Mouse (Mus musculus) CH12.LX (cell line): Measurements from ENCODE around the gene Fam69a. TPM values are rescaled to one million over a fixed set of nuclear protein-coding genes. Genes with fewer than 3 reads are reported as not detected.

Experiments used
- DNase-seq: peaks from one replicate; pipeline ENCODE4 v3.0.0-alpha.2; 2013; ENCODE audit errors: extremely low read depth
- H3K27ac ChIP-seq: 2 replicates; pipeline ENCODE4 v1.5.1; 2012; ENCODE audit warnings: low read depth, mild to moderate bottlenecking, control low read depth, moderate library complexity; ENCODE audit not compliant: insufficient read depth
- H3K27me3 ChIP-seq: replicated peaks from 2 replicates; pipeline ENCODE3; 2012; ENCODE audit warnings: inconsistent platforms
- H3K36me3 ChIP-seq, 2 experiments: replicated peaks in 1 of 2; 2 replicates each; pipeline versions ENCODE3 to v1.6.1; 2012; ENCODE audit warnings: inconsistent platforms in 1 of 2, low read length in 1 of 2, mild to moderate bottlenecking in 1 of 2, mixed read lengths in 1 of 2, moderate library complexity in 1 of 2; ENCODE audit not compliant: control insufficient read depth in 1 of 2, insufficient read depth in 1 of 2
- H3K4me1 ChIP-seq, 2 experiments: 2 replicates each; pipeline ENCODE4 v1.6.1; 2012; ENCODE audit warnings: inconsistent platforms in 1 of 2, moderate library complexity in 1 of 2; ENCODE audit not compliant: insufficient read depth in 2 of 2, control insufficient read depth in 1 of 2
- H3K4me2 ChIP-seq: 2 replicates; pipeline ENCODE4 v1.6.1; 2012; ENCODE audit warnings: low read depth, mild to moderate bottlenecking, control low read depth; ENCODE audit not compliant: poor library complexity, insufficient read depth, severe bottlenecking
- H3K4me3 ChIP-seq, 3 experiments: fragments of 150-350 bp in 1 of 3; sonication (generic) in 1 of 3; replicated peaks in 1 of 3; 2 replicates each; pipeline versions ENCODE3 to v1.5.1; 2011 to 2012; ENCODE audit warnings: low read depth in 2 of 3, low read length in 2 of 3, mild to moderate bottlenecking in 2 of 3, moderate library complexity in 2 of 3, control low read depth in 1 of 3, improper control_type of control experiment in 1 of 3, inconsistent platforms in 1 of 3, mixed read lengths in 1 of 3; ENCODE audit not compliant: poor library complexity in 1 of 3
- H3K79me2 ChIP-seq: replicated peaks from 2 replicates; pipeline ENCODE4 v1.6.1; 2012; ENCODE audit warnings: mild to moderate bottlenecking, moderate library complexity; ENCODE audit not compliant: control insufficient read depth, poor library complexity, insufficient read depth, severe bottlenecking; ENCODE audit errors: extremely low read depth
- H3K9ac ChIP-seq: 2 replicates; pipeline ENCODE4 v1.6.1; 2012; ENCODE audit warnings: low read depth, mild to moderate bottlenecking, control low read depth, moderate library complexity; ENCODE audit not compliant: insufficient read depth
- H3K9me3 ChIP-seq: replicated peaks from 2 replicates; pipeline ENCODE3; 2012; ENCODE audit warnings: low read length, inconsistent platforms, mixed read lengths
- BHLHE40 ChIP-seq: IDR thresholded peaks from 2 replicates; pipeline ENCODE4 v1.6.1; 2011; ENCODE audit warnings: mild to moderate bottlenecking, low read depth, low read length, improper control_type of control experiment
- E2F4 ChIP-seq: IDR thresholded peaks from 2 replicates; pipeline ENCODE4 v1.6.1; 2011; ENCODE audit warnings: low read depth, low read length, improper control_type of control experiment; ENCODE audit not compliant: insufficient replicate concordance
- EP300 ChIP-seq: IDR thresholded peaks from 2 replicates; pipeline ENCODE4 v1.6.1; 2011; ENCODE audit warnings: low read length, improper control_type of control experiment
- JUN ChIP-seq: IDR thresholded peaks from 2 replicates; pipeline ENCODE4 v1.6.1; 2011; ENCODE audit warnings: low read depth, mild to moderate bottlenecking, low read length, improper control_type of control experiment, moderate library complexity; ENCODE audit not compliant: insufficient read depth
- JUND ChIP-seq: conservative IDR thresholded peaks from 2 replicates; pipeline ENCODE4 v1.6.1; 2011; ENCODE audit warnings: low read depth, low read length, improper control_type of control experiment
- KAT2A ChIP-seq: IDR thresholded peaks from 2 replicates; pipeline ENCODE4 v1.6.1; 2012; ENCODE audit warnings: low read length, improper control_type of control experiment, inconsistent platforms; ENCODE audit not compliant: insufficient replicate concordance
- MAZ ChIP-seq: IDR thresholded peaks from 2 replicates; pipeline ENCODE4 v1.6.1; 2012; ENCODE audit warnings: low read depth, mild to moderate bottlenecking, inconsistent platforms, low read length, improper control_type of control experiment, moderate library complexity
- MEF2A ChIP-seq: IDR thresholded peaks from 2 replicates; pipeline ENCODE4 v1.6.1; 2014; ENCODE audit warnings: low read depth, mild to moderate bottlenecking, inconsistent platforms, low read length, improper control_type of control experiment, borderline replicate concordance
- NRF1 ChIP-seq: IDR thresholded peaks from 2 replicates; pipeline ENCODE4 v1.6.1; 2014; ENCODE audit warnings: low read depth, mild to moderate bottlenecking, inconsistent platforms, low read length, improper control_type of control experiment, moderate library complexity
- PAX5 ChIP-seq: IDR thresholded peaks from 2 replicates; pipeline ENCODE4 v1.6.1; 2012; ENCODE audit warnings: low read length, inconsistent platforms, mixed read lengths
- RAD21 ChIP-seq: IDR thresholded peaks from 2 replicates; pipeline ENCODE4 v1.6.1; 2011; ENCODE audit warnings: low read depth, mild to moderate bottlenecking, low read length, improper control_type of control experiment, moderate library complexity
- RCOR1 ChIP-seq: conservative IDR thresholded peaks from 2 replicates; pipeline ENCODE4 v1.6.1; 2012; ENCODE audit warnings: low read depth, mild to moderate bottlenecking, inconsistent platforms, low read length, improper control_type of control experiment
- SMC3 ChIP-seq: IDR thresholded peaks from 2 replicates; pipeline ENCODE4 v1.6.1; 2011; ENCODE audit warnings: low read depth, low read length, improper control_type of control experiment
- TCF12 ChIP-seq: IDR thresholded peaks from 2 replicates; pipeline ENCODE4 v1.6.1; 2014; ENCODE audit warnings: low read depth, mild to moderate bottlenecking, inconsistent platforms, low read length, improper control_type of control experiment
- UBTF ChIP-seq: IDR thresholded peaks from 2 replicates; pipeline ENCODE4 v1.6.1; 2012; ENCODE audit warnings: low read depth, mild to moderate bottlenecking, inconsistent platforms, low read length, improper control_type of control experiment, moderate library complexity
- USF2 ChIP-seq: conservative IDR thresholded peaks from 2 replicates; pipeline ENCODE4 v1.6.1; 2011; ENCODE audit warnings: low read depth, low read length, improper control_type of control experiment
- ZKSCAN1 ChIP-seq: IDR thresholded peaks from 2 replicates; pipeline ENCODE4 v1.6.1; 2012; ENCODE audit warnings: low read depth, inconsistent platforms, low read length, improper control_type of control experiment, borderline replicate concordance
- dilution Hi-C: fragments of 300-500 bp; cut with MboI; formaldehyde crosslinking; loops from 2 replicates; pipeline ENCODE4 v1.14.3; 2020; ENCODE audit warnings: low sequenced_read_pairs; ENCODE audit not compliant: extremely low pct_unique_long_range_greater_than_20kb, extremely low pct_ligation_motif_present
- in situ Hi-C: fragments of 300-500 bp; cut with MboI; formaldehyde crosslinking; loops from 3 replicates; pipeline ENCODE4 v1.14.3; 2019; ENCODE audit warnings: low sequenced_read_pairs, low pct_ligation_motif_present, low pct_unique_long_range_greater_than_20kb, mixed read lengths
- polyA plus RNA-seq: library from polyadenylated mRNA; unstranded; fragments of >175 nt; gene quantifications from 2 replicates; pipeline ENCODE4 v1.2.1, GENCODE M21; 2012; ENCODE audit warnings: low read depth; ENCODE audit not compliant: insufficient read length
- total RNA-seq, 2 experiments: library from RNA; depleted of rRNA; stranded (reverse); fragments of 300-350 nt in 1 of 2; fragments of >200 nt in 1 of 2; gene quantifications; 2 replicates each; pipeline ENCODE4 v1.2.3; 2012 to 2014

The Fam69a gene
- total and polyA plus RNA-seq, 3 experiments = 4.2 to 14.2 (median 6.5) TPM

DNA sequence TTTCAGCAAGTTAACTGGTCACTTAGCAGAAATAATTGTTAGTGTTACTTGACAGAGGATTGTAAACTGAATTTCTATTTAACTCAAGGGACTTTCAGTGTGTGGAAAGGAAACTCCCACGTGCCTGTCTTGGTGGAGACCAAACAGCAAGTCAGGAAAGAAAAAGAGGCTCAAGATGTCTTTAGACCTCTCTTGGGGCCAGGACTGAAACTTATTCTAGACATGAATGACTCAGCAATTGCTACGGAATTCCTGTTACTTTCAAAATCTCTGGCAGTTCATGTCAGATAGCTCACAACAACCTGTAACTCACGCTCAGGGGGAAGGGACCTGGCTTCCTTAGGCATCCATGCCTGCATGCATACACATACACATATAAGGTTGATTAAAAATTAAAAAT is 20.7 kb downstream of the Fam69a start (continued):
- TF ChIP-seq BHLHE40 (peak; percentile 98), JUND (peak; percentile 92), EP300 (peak; percentile 95), ZKSCAN1 (no peak), E2F4 (no peak), RAD21 (no peak; the same call in 1 of the 2 replicates)
- TF ChIP-seq, all 38 proteins: peak for 21

DNA sequence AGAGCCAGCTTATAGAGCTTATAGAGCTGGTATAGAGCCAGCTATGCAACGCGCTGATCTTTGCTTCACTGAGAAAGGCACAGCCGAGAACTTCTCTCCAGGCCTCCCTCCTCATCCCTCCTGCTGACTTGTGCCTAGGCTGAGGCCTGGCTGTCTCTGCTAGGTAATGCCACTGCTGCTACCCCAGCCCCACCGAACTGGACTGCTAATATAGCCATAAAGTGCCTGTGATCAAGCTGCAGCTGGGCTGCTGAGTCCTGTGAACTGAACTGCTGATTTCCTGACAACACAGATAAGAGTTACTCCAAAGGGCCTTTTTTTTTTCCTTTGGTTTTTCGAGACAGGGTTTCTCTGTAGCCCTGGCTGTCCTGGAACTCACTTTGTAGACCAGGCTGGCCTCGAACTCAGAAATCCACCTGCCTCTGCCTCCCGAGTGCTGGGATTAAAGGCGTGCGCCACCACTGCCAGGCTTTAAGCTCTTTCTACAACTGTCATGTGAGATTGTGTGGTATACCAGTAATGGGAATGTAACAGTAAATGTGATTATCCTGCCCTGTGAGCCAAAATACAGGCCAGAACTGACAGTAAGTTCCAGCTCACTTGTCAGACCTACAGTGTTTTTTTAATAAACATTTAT is 21.4 kb downstream of the Fam69a start:
- dilution Hi-C loops = no loop called here
- Histone ChIP-seq H3K9ac (no peak overlapping the region; the same call in 1 of the 2 replicates), H3K27ac (no peak overlapping the region; the same call in 1 of the 2 replicates), H3K9me3 (no peaks in the 10 kb centered on the region), H3K36me3 (peaks cover 0 to 2% of the 10 kb centered on the region in 2 experiments), H3K27me3 (no peaks in the 10 kb centered on the region), H3K79me2 (peaks cover 8% of the 10 kb centered on the region; the same call in 1 of the 2 replicates), H3K4me3 (no peak overlapping the region), H3K4me1 (peaks cover 24 to 70% of the 10 kb centered on the region in 2 experiments)
- DNase-seq = no peak
- in situ Hi-C loops = no loop called here
- TF ChIP-seq ZKSCAN1 = no peak
- TF ChIP-seq MEF2A = no peak
- no peak for TF ChIP-seq RCOR1
- no peak for TF ChIP-seq SMC3
- TF ChIP-seq USF2 = no peak
- TF ChIP-seq, all 38 proteins: peak for 0
- H3K4me2 ChIP-seq = peak overlapping the region; percentile 47; the same call in 1 of the 2 replicates

DNA sequence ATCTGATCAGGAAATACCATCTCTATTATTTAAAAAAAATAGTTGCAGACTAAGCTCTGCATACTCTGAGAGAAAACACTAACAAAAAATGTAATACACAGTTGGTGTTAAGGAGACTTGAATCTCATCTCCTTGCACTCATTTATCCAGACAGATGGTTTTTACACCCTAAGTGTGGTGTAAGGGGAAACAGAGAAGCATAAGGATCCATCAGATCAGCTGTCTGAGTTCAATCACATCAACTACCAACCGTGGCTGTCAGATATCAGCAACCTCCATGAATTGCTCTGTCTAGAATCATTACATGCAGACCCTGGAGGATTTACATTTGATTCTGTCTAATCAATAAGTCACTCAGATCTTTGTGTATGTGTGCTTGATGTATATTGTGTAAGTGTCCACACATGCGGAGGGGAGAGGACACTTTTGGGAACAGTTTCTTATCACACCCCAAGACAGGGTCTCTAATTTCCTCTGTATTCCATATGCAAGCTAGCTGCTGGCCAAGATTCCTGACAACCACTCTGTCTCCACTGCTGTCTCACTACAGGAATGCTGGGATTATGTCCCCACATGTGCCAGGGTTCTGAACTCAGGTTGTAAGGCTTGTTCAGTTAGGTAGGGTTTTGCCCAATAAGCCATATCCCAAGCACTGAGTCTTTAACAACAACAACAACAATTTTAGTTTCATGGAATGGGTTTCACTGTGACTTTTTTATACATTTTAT is 22.7 kb downstream of the Fam69a start:
- in situ Hi-C loops = no loop called here
- H3K36me3 ChIP-seq = no peaks in the 10 kb centered on the region
- TF ChIP-seq TCF12 (no peak), NRF1 (no peak), KAT2A (no peak), SMC3 (no peak), PAX5 (no peak), UBTF (no peak), MAZ (no peak), JUN (no peak), USF2 (no peak), JUND (no peak), E2F4 (no peak)
- H3K9ac ChIP-seq = no peak overlapping the region
- no peak for DNase-seq
- H3K27ac ChIP-seq = no peak overlapping the region
- no peaks in the 10 kb centered on the region for H3K27me3 ChIP-seq
- peaks cover 8% of the 10 kb centered on the region; the same call in 1 of the 2 replicates for H3K79me2 ChIP-seq
- dilution Hi-C loops = no loop called here
- peaks cover 24 to 70% of the 10 kb centered on the region in 2 experiments for H3K4me1 ChIP-seq
- no peaks in the 10 kb centered on the region for H3K9me3 ChIP-seq
- no peak overlapping the region for H3K4me3 ChIP-seq
- no peak overlapping the region for H3K4me2 ChIP-seq
